Mouse (Mus musculus) brain, embryonic 14.5 days (tissue): Measurements from ENCODE around the gene 2310061I04Rik.

Experiments used
- CTCF ChIP-seq: fragments of 200-500 bp; IDR thresholded peaks from 2 replicates; pipeline ENCODE4 v1.5.1; 2012; ENCODE audit warnings: inconsistent platforms, mild to moderate bottlenecking, moderate library complexity, borderline replicate concordance; ENCODE audit not compliant: insufficient read depth, insufficient read length; ENCODE audit errors: extremely low read depth
- POLR2A ChIP-seq: fragments of 200-500 bp; IDR thresholded peaks from 2 replicates; pipeline ENCODE4 v1.6.1; 2012; ENCODE audit warnings: mild to moderate bottlenecking, inconsistent platforms, borderline replicate concordance; ENCODE audit not compliant: poor library complexity, insufficient read depth, insufficient read length, severe bottlenecking; ENCODE audit errors: extremely low read depth

GRCm38 (mm10) chr17:35929534-35929933, 32.3 kb upstream of the 2310061I04Rik start:
- no peak for TF ChIP-seq POLR2A
- TF ChIP-seq CTCF: no peak
